Mouse (Mus musculus): ENCODE measurements around the gene Syngr3. TPM values are rescaled to one million over a fixed set of nuclear protein-coding genes. Genes with fewer than 3 reads are reported as not detected.
"Not testable (repeated sequence)": the region's sequence is repeated elsewhere in the genome, so short reads cannot be mapped to it uniquely, and the experiment has no call there.

The Syngr3 gene
- total RNA-seq, 1 experiment from 2014 or later, result not detected

GRCm38 (mm10) chr17:24695326-24696010 is 5.7 kb upstream of the Syngr3 start:
- ATAC-seq (replicated peaks; ENCODE audit: insufficient number of reproducible peaks, low FRiP score, low TSS enrichment, poor library complexity, severe bottlenecking), result no peak

- no peak for ATAC-seq (replicated peaks; ENCODE audit: insufficient number of reproducible peaks, low FRiP score, low TSS enrichment, poor library complexity, severe bottlenecking)
These were observed 2.6 kb upstream of the Syngr3 start for GRCm38 (mm10) chr17:24692385-24692784.

GRCm38 (mm10) chr17:24687599-24687998 is 2.2 kb downstream of the Syngr3 start:
- no peak for ATAC-seq (replicated peaks; ENCODE audit: insufficient number of reproducible peaks, low FRiP score, low TSS enrichment, poor library complexity, severe bottlenecking)

- peak; percentile 57; the same call in 1 of the 2 replicates for ATAC-seq (replicated peaks; ENCODE audit: insufficient number of reproducible peaks, low FRiP score, low TSS enrichment, poor library complexity, severe bottlenecking)
These were observed 2.6 kb downstream of the Syngr3 start for GRCm38 (mm10) chr17:24687146-24687595.

GRCm38 (mm10) chr17:24686514-24686913 is 3.2 kb downstream of the Syngr3 start:
- peak; percentile 58; the same call in 1 of the 2 replicates for ATAC-seq (replicated peaks; ENCODE audit: insufficient number of reproducible peaks, low FRiP score, low TSS enrichment, poor library complexity, severe bottlenecking)

GRCm38 (mm10) chr17:24677500-24678080 is 12.2 kb downstream of the Syngr3 start:
- ATAC-seq (replicated peaks; ENCODE audit: insufficient number of reproducible peaks, low FRiP score, low TSS enrichment, poor library complexity, severe bottlenecking), result no peak

GRCm38 (mm10) chr17:24676877-24677276 is 12.9 kb downstream of the Syngr3 start:
- no peak for ATAC-seq (replicated peaks; ENCODE audit: insufficient number of reproducible peaks, low FRiP score, low TSS enrichment, poor library complexity, severe bottlenecking)

GRCm38 (mm10) chr17:24676187-24676586 is 13.6 kb downstream of the Syngr3 start:
- ATAC-seq (replicated peaks; ENCODE audit: insufficient number of reproducible peaks, low FRiP score, low TSS enrichment, poor library complexity, severe bottlenecking), result peak; percentile 69; the same call in 1 of the 2 replicates

GRCm38 (mm10) chr17:24674277-24674676 is 15.5 kb downstream of the Syngr3 start:
- ATAC-seq (replicated peaks; ENCODE audit: insufficient number of reproducible peaks, low FRiP score, low TSS enrichment, poor library complexity, severe bottlenecking), result no peak

- no peak for ATAC-seq (replicated peaks; ENCODE audit: insufficient number of reproducible peaks, low FRiP score, low TSS enrichment, poor library complexity, severe bottlenecking)
These were observed 17.6 kb downstream of the Syngr3 start for GRCm38 (mm10) chr17:24672141-24672540.

- ATAC-seq (replicated peaks; ENCODE audit: insufficient number of reproducible peaks, low FRiP score, low TSS enrichment, poor library complexity, severe bottlenecking), result no peak
These were observed 18.4 kb downstream of the Syngr3 start for GRCm38 (mm10) chr17:24671346-24671745.

- no peak for ATAC-seq (replicated peaks; ENCODE audit: insufficient number of reproducible peaks, low FRiP score, low TSS enrichment, poor library complexity, severe bottlenecking)
These were observed 19.4 kb downstream of the Syngr3 start for GRCm38 (mm10) chr17:24670246-24670844.

GRCm38 (mm10) chr17:24669545-24670245 is 20.1 kb downstream of the Syngr3 start, which contains the start of gene Zfp598:
Gene Zfp598, plus strand, starts transcription at chr17:24669687.
- ATAC-seq (replicated peaks; ENCODE audit: insufficient number of reproducible peaks, low FRiP score, low TSS enrichment, poor library complexity, severe bottlenecking), result peak; percentile 86

GRCm38 (mm10) chr17:24669214-24669544 is 20.6 kb downstream of the Syngr3 start:
- not testable (repeated sequence) for ATAC-seq (replicated peaks; ENCODE audit: insufficient number of reproducible peaks, low FRiP score, low TSS enrichment, poor library complexity, severe bottlenecking)

GRCm38 (mm10) chr17:24667416-24667815 is 22.3 kb downstream of the Syngr3 start:
- ATAC-seq (replicated peaks; ENCODE audit: insufficient number of reproducible peaks, low FRiP score, low TSS enrichment, poor library complexity, severe bottlenecking), result peak; percentile 42

- ATAC-seq (replicated peaks; ENCODE audit: insufficient number of reproducible peaks, low FRiP score, low TSS enrichment, poor library complexity, severe bottlenecking), result not testable (repeated sequence)
These were observed 22.7 kb downstream of the Syngr3 start for GRCm38 (mm10) chr17:24667011-24667410.

GRCm38 (mm10) chr17:24658017-24658758 is 31.6 kb downstream of the Syngr3 start, which contains the start of gene Npw:
Gene Npw, minus strand, starts transcription at chr17:24658457.
- peak; percentile 41; the same call in 1 of the 2 replicates for ATAC-seq (replicated peaks; ENCODE audit: insufficient number of reproducible peaks, low FRiP score, low TSS enrichment, poor library complexity, severe bottlenecking)

GRCm38 (mm10) chr17:24654969-24655368 is 34.8 kb downstream of the Syngr3 start:
- ATAC-seq (replicated peaks; ENCODE audit: insufficient number of reproducible peaks, low FRiP score, low TSS enrichment, poor library complexity, severe bottlenecking), result no peak
